ENCODE assay signal across 19 mouse cellular contexts in genomic region chr1:38506396-38506795, GRCm38 (mm10).
"Had no signal": no experiment of that assay in that cellular context is flagged by ENCODE, and none has a peak within 500 bp of the region (broad histone marks: within the 10 kb centered on the region; RNA-seq: fewer than 3 reads in every experiment).

No protein-coding gene starts in this region.

- H3K4me1 ChIP-seq: lung, embryonic 15.5 days; megakaryocyte, embryonic 14.5 days; stomach, embryonic 15.5 days had no signal

- H3K9ac ChIP-seq: liver, embryonic 15.5 days; lung, embryonic 15.5 days; midbrain, embryonic 15.5 days; neural tube, embryonic 13.5 days; stomach, embryonic 15.5 days had no signal

- H3K9me3 ChIP-seq: liver, embryonic 15.5 days; lung, embryonic 15.5 days; megakaryocyte, embryonic 14.5 days; midbrain, embryonic 15.5 days; neural tube, embryonic 13.5 days; stomach, embryonic 15.5 days had no signal

- H3K4me2 ChIP-seq: liver, embryonic 15.5 days; lung, embryonic 15.5 days; midbrain, embryonic 15.5 days; neural tube, embryonic 13.5 days; stomach, embryonic 15.5 days had no signal

- H3K36me3 ChIP-seq: liver, embryonic 15.5 days; lung, embryonic 15.5 days; midbrain, embryonic 15.5 days; neural tube, embryonic 13.5 days; stomach, embryonic 15.5 days had no signal

- DNase-seq: kidney, adult 18-20 months; kidney, adult 9 months; kidney, postnatal 14 days; kidney, postnatal 4 days; left cerebral cortex, postnatal 4 days; lung, adult 18-20 months; lung, postnatal 10 days; lung, postnatal 36 days; retina, postnatal 1 day; right cerebral cortex, postnatal 25 days; spleen, adult 18-20 months; thymus, postnatal 25 days had no signal

- H3K4me3 ChIP-seq: liver, embryonic 15.5 days; lung, embryonic 15.5 days; megakaryocyte, embryonic 14.5 days; midbrain, embryonic 15.5 days; myocyte; neural tube, embryonic 13.5 days; stomach, embryonic 15.5 days had no signal

- ATAC-seq: midbrain, embryonic 15.5 days had no signal

- H3K27ac ChIP-seq: liver, embryonic 15.5 days; lung, embryonic 15.5 days; midbrain, embryonic 15.5 days; neural tube, embryonic 13.5 days; stomach, embryonic 15.5 days had no signal

- H3K27me3 ChIP-seq: liver, embryonic 15.5 days; lung, embryonic 15.5 days; midbrain, embryonic 15.5 days; neural tube, embryonic 13.5 days; stomach, embryonic 15.5 days had no signal
